Mouse (Mus musculus) bone marrow, adult 2 months (tissue): ENCODE data around the gene Usp36.

Source experiments
- CTCF ChIP-seq: fragments of 200-500 bp; IDR thresholded peaks from 2 replicates; pipeline ENCODE4 v1.5.1; 2011; ENCODE audit warnings: low read length, control low read depth; ENCODE audit not compliant: control insufficient read depth, insufficient read depth
- POLR2A ChIP-seq: fragments of 200-500 bp; IDR thresholded peaks from 2 replicates; pipeline ENCODE4 v1.6.1; 2011; ENCODE audit warnings: low read depth, mild to moderate bottlenecking, control low read depth, low read length, borderline replicate concordance; ENCODE audit not compliant: control insufficient read depth

DNA sequence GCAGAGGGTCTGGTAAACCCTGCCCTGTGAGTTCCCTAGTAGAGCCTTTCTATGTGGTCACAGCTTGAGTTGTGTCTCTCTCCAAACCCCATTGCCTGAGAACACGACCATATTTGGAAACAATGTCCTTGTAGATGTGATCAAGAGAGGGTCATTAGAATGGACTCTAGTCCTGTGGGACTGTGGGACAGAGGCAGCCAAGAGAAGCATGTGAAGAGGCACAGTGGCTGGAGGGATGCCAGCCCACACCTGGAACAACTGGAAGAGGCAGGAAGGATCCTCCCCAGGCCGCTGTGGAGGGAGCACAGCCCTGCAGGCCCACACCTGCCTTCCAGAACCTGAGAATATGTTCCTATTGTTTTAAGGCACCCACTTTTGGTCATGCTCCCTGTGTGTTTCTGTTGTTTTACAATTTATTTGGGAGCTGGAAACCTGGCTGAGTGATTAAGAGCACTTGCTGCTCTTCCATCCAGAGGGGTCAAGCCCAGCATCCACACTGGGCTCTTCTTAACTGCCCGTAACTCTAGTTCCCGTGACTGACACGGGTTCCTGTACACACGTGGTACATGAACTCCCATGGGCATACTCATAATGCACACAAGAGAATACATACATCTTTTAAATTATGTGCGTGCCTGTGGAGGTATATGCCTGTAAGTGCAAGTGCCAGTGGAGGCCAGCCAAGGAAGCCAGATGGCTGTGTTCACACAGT lies 36.4 kb downstream of the Usp36 start:
- no peak for TF ChIP-seq POLR2A
- no peak for TF ChIP-seq CTCF
